Mouse (Mus musculus): ENCODE measurements around the gene Fam171b. TPM values are rescaled to one million over a fixed set of nuclear protein-coding genes. Genes with fewer than 3 reads are reported as not detected.

The Fam171b gene
- not detected in 2 replicates for polyA plus RNA-seq (2012)

GRCm38 (mm10) chr2:83812483-83813272, at the start of gene Fam171b:
Gene Fam171b (plus strand): TSS chr2:83812636.
- TF ChIP-seq GATA1 (IDR thresholded peaks at IDR 0.05; ENCODE audit: low read length), result no peak

- no peak for TF ChIP-seq GATA1 (IDR thresholded peaks at IDR 0.05; ENCODE audit: low read length)
Measured at GRCm38 (mm10) chr2:83766058-83766457, 46.4 kb upstream of the Fam171b start.

GRCm38 (mm10) chr2:83766878-83767277, 45.6 kb upstream of the Fam171b start:
- TF ChIP-seq GATA1 (IDR thresholded peaks at IDR 0.05; ENCODE audit: low read length), result no peak

GRCm38 (mm10) chr2:83768311-83769047, 44.0 kb upstream of the Fam171b start:
- TF ChIP-seq GATA1 (IDR thresholded peaks at IDR 0.05; ENCODE audit: low read length), result no peak

- TF ChIP-seq GATA1 (IDR thresholded peaks at IDR 0.05; ENCODE audit: low read length), result no peak
Measured at GRCm38 (mm10) chr2:83771155-83771812, 41.2 kb upstream of the Fam171b start.

- no peak for TF ChIP-seq GATA1 (IDR thresholded peaks at IDR 0.05; ENCODE audit: low read length)
Measured at GRCm38 (mm10) chr2:83791330-83792073, 20.9 kb upstream of the Fam171b start.

GRCm38 (mm10) chr2:83792102-83792501, 20.3 kb upstream of the Fam171b start:
- no peak for TF ChIP-seq GATA1 (IDR thresholded peaks at IDR 0.05; ENCODE audit: low read length)

- no peak for TF ChIP-seq GATA1 (IDR thresholded peaks at IDR 0.05; ENCODE audit: low read length)
Measured at GRCm38 (mm10) chr2:83795766-83796165, 16.7 kb upstream of the Fam171b start.

GRCm38 (mm10) chr2:83797902-83798497, 14.4 kb upstream of the Fam171b start:
- TF ChIP-seq GATA1 (IDR thresholded peaks at IDR 0.05; ENCODE audit: low read length), result no peak

GRCm38 (mm10) chr2:83813273-83813892, 947 bp downstream of the Fam171b start:
- no peak for TF ChIP-seq GATA1 (IDR thresholded peaks at IDR 0.05; ENCODE audit: low read length)

- no peak for TF ChIP-seq GATA1 (IDR thresholded peaks at IDR 0.05; ENCODE audit: low read length)
Measured at GRCm38 (mm10) chr2:83814009-83814408, 1.6 kb downstream of the Fam171b start.

GRCm38 (mm10) chr2:83816147-83816546, 3.7 kb downstream of the Fam171b start:
- TF ChIP-seq GATA1 (IDR thresholded peaks at IDR 0.05; ENCODE audit: low read length), result no peak

GRCm38 (mm10) chr2:83825161-83825560, 12.7 kb downstream of the Fam171b start:
- no peak for TF ChIP-seq GATA1 (IDR thresholded peaks at IDR 0.05; ENCODE audit: low read length)

- no peak for TF ChIP-seq GATA1 (IDR thresholded peaks at IDR 0.05; ENCODE audit: low read length)
Measured at GRCm38 (mm10) chr2:83828895-83829539, 16.6 kb downstream of the Fam171b start.

All from G1E-ER4 (cell line).